Mouse (Mus musculus) thymus, adult 2 months (tissue): ENCODE results near the gene Adam10.

Source experiments
- CTCF ChIP-seq: fragments of 200-500 bp; IDR thresholded peaks from 2 replicates; pipeline ENCODE4 v1.5.1; 2012; ENCODE audit warnings: mild to moderate bottlenecking, control low read depth, low read length, moderate library complexity, borderline replicate concordance; ENCODE audit not compliant: control insufficient read depth, poor library complexity, insufficient read depth; ENCODE audit errors: extremely low read depth
- POLR2A ChIP-seq: fragments of 200-500 bp; IDR thresholded peaks from 2 replicates; pipeline ENCODE4 v1.6.1; 2012; ENCODE audit warnings: mild to moderate bottlenecking, low read length, control low read depth, moderate library complexity; ENCODE audit not compliant: control insufficient read depth, poor library complexity, insufficient read depth; ENCODE audit errors: extremely low read depth

DNA sequence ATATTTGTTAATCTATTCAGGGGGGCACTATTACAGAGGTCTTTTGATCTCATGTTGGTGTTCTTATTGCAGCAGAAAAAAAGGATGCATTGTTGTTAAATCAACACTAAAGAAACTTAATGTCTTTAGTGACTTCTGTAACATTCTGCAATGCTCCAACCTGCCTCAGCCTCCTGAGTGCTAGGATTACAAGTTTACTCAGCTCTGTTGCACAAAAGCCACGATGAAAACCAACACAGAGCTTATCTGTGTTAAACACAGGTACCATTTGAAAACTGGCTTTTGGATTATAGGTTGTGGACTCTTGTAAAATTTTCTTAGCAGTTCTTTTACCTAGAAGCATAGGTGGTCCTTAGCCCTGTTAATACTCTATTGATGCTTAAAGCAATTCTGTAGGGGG is 19.3 kb downstream of the Adam10 start:
- TF ChIP-seq CTCF (no peak), POLR2A (no peak)
